Mouse (Mus musculus): ENCODE data around the gene Megf11.
"Not testable (repeated sequence)": the region's sequence is repeated elsewhere in the genome, so short reads cannot be mapped to it uniquely, and the experiment has no call there.

Gene Megf11

GRCm38 (mm10) chr9:64697006-64697405 is 311.6 kb downstream of the Megf11 start:
- no peak for DNase-seq (ENCODE audit: low read depth, low spot score)

GRCm38 (mm10) chr9:64697677-64698076 is 312.3 kb downstream of the Megf11 start:
- DNase-seq (ENCODE audit: low read depth, low spot score), result no peak

GRCm38 (mm10) chr9:64698586-64698985 is 313.2 kb downstream of the Megf11 start:
- no peak for DNase-seq (ENCODE audit: low read depth, low spot score)

- DNase-seq (ENCODE audit: low read depth, low spot score), result no peak
These were observed 315.3 kb downstream of the Megf11 start for GRCm38 (mm10) chr9:64700451-64701311.

- no peak for DNase-seq (ENCODE audit: low read depth, low spot score)
These were observed 316.2 kb downstream of the Megf11 start for GRCm38 (mm10) chr9:64701651-64702050.

- no peak for DNase-seq (ENCODE audit: low read depth, low spot score)
These were observed 317.0 kb downstream of the Megf11 start for GRCm38 (mm10) chr9:64702391-64702790.

GRCm38 (mm10) chr9:64702937-64703336 is 317.5 kb downstream of the Megf11 start:
- DNase-seq (ENCODE audit: low read depth, low spot score), result no peak

- DNase-seq (ENCODE audit: low read depth, low spot score), result no peak
These were observed 318.1 kb downstream of the Megf11 start for GRCm38 (mm10) chr9:64703420-64703965.

GRCm38 (mm10) chr9:64704073-64704840 is 318.8 kb downstream of the Megf11 start:
- no peak for DNase-seq (ENCODE audit: low read depth, low spot score)

- not testable (repeated sequence) for DNase-seq (ENCODE audit: low read depth, low spot score)
These were observed 324.9 kb downstream of the Megf11 start for GRCm38 (mm10) chr9:64710291-64710690.

GRCm38 (mm10) chr9:64719526-64720163 is 334.2 kb downstream of the Megf11 start:
- DNase-seq (ENCODE audit: low read depth, low spot score), result no peak

- DNase-seq (ENCODE audit: low read depth, low spot score), result no peak
These were observed 341.0 kb downstream of the Megf11 start for GRCm38 (mm10) chr9:64726454-64726853.

- DNase-seq (ENCODE audit: low read depth, low spot score), result no peak
These were observed 345.7 kb downstream of the Megf11 start for GRCm38 (mm10) chr9:64731029-64731560.

GRCm38 (mm10) chr9:64734166-64734565 is 348.7 kb downstream of the Megf11 start:
- DNase-seq (ENCODE audit: low read depth, low spot score), result no peak

- not testable (repeated sequence) for DNase-seq (ENCODE audit: low read depth, low spot score)
These were observed 349.6 kb downstream of the Megf11 start for GRCm38 (mm10) chr9:64734992-64735391.

GRCm38 (mm10) chr9:64736076-64736638 is 350.7 kb downstream of the Megf11 start:
- DNase-seq (ENCODE audit: low read depth, low spot score), result no peak

- peak; percentile 74 for DNase-seq (ENCODE audit: low read depth, low spot score)
These were observed 351.4 kb downstream of the Megf11 start for GRCm38 (mm10) chr9:64736639-64737405.

- DNase-seq (ENCODE audit: low read depth, low spot score), result peak; percentile 95
These were observed 352.2 kb downstream of the Megf11 start, which contains the start of gene Rab11a for GRCm38 (mm10) chr9:64737406-64738201. Rab11a (minus strand) TSS chr9:64737758.

- no peak for DNase-seq (ENCODE audit: low read depth, low spot score)
These were observed 353.6 kb downstream of the Megf11 start for GRCm38 (mm10) chr9:64739001-64739400.

GRCm38 (mm10) chr9:64742453-64742852 is 357.0 kb downstream of the Megf11 start:
- DNase-seq (ENCODE audit: low read depth, low spot score), result no peak

Measured in mesoderm, embryonic 11.5 days (tissue).